Mouse (Mus musculus): Measurements from ENCODE around the gene Zeb2.
"Not testable (repeated sequence)": the region's sequence is repeated elsewhere in the genome, so short reads cannot be mapped to it uniquely, and the experiment has no call there.

The Zeb2 gene

DNA sequence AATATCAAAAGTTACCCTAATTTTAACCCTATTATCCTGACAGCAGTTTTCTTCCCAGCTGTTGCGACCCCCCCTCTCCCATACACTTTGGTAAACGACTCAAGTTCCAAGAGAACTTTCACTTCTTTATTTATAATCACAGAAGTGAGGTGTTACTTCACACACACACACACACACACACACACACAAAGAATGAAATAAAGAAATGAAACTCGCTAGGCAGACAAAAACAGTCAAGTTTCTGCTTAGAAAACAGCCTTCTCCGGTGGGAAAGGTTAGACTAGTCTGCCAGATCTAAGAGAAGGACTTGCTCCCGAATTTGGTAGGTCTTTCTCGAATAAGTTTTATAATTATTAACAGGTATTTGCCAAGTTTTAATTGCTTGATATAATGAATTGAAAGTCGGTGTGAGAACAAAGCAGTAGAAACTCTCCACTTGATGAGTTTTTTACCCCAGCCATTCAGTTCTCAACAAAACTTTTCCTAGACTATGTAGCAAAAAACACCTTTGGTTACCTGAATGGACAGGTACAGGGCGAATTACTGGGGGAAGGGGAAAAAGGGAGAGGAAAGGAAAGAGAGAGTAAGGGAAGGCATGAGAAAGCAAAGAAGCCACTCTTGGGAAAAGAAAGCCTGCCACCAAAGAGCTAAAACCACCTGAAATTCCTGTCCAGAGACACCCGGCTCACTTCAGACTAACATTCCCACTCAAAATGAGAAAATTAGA is 5.0 kb downstream of the Zeb2 start:
- no peak for DNase-seq (ENCODE audit: low read depth, low spot score)

DNA sequence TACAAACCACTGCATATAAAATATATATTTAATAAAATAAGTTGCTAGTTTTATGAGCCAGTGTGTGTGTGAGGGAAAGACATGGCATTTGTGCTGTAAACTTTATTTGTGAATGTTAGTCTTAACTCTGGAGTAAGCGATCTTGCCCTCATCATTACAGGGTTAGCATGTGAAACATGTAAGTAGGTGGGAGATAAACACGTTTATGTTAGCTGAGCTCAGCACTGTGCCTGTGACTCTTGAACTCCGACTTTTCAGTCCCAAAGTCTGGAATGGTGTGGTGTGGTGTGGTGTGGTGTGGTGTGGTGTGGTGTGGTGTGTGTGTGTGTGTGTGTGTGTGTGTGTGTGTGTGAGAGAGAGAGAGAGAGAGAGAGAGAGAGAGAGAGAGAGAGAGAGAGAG is 5.6 kb downstream of the Zeb2 start:
- DNase-seq (ENCODE audit: low read depth, low spot score) = not testable (repeated sequence)

DNA sequence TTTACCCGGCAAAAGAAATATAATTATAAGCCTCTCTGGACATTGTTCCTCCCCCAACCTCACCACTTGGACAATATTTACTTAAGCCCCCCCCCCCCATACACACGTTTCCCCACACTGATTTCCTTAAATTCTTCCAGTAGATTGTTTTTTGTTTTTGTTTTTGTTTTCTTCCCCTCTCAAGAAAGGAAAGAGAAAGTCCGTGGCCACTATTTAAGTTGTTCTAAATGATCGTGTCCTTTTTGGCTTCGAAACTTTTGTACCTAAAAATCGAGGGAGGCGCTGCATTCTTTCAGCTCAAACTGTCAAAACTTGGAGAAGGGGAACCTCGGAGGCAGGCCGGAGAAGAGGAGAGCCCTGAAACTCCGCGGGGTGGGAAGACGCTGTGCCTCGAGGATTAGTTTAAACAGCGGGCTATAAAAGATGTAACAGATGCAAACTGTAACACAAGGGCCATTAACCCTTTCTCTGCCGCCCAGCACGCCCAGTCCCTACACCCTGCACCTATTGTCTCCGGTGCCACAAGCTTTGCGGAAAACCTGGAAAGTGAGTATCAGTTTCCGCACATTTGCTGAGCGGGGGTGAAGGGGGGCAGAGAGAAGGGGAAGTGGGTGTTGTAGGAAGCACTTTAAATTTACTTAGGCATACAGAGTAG is 6.3 kb downstream of the Zeb2 start:
- DNase-seq (ENCODE audit: low read depth, low spot score) = no peak

DNA sequence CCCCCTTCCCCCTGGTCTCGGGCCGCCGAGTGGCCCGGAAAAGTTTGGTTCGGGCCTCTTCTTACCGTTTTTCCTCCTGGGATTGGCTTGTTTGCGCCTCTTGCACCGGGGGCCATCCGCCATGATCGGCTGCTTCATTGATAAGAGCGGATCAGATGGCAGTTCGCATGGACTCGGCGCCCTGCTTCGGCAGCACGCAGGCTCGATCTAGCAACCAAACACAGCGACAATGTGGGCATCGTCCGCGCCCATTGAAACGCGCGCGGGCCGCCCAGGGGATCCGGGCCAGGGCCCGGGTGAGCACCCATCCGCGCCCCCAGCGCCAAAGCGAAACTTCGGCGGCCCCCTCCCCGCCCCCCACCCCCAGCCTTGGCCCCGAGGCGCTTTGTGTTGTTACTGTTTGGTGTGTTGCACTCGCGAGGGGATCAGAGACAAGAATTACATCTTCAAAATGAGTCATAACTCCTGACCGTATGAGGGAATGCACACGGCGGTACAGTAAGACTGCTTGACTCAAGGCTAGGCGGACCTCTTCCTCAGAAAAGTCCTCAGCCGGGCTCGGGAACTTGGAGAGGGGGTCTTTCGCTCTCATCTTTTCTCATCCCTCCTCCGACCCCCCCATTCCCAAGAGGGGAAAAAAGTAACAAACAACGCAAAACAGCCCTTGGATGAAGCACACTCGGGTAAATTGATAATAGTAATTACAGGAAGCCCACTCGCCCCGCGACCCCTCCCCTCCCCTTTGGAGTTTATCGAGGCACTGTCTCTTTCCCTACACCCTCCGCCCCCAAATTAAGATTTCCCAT is 7.0 kb downstream of the Zeb2 start:
- DNase-seq (ENCODE audit: low read depth, low spot score) = no peak

DNA sequence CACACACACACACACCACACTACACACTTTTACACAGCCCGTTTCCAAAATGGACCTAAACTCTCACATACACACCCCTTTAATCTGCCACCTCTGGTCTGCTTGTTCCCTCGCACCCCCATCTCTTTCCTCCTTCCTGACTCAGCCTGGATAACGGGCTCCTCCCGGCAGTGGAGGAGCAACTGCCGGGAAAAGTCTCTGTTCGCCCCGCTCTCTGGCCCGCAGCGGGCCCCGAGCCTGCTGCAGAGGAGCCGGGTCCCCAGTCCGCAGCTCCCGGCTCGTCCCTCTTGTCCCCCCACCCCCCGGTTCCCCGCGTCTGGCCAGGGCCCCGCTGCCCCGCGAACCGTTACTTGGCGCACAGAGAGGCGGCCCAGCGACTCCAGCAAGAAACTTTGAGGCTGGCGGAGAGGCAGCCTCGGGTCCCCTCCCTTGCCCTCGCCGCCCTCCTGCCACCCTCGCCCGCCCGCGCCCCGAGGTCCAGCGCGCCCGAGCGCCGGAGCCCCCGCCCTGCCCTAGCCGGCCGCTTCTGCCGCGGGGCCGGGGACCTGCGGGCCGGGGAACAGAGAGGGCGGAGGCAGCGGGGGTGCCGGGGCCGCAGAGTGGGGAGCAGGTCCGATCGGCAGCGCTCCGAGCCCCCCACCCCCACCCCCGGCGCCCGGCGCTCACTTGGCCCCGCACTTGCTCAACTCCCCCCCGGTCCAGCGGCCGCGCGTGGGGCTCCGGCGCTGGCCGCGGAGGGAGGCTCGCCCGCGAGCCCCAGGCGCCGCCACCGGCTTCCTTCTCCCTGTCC is 7.8 kb downstream of the Zeb2 start:
- DNase-seq (ENCODE audit: low read depth, low spot score) = no peak

DNA sequence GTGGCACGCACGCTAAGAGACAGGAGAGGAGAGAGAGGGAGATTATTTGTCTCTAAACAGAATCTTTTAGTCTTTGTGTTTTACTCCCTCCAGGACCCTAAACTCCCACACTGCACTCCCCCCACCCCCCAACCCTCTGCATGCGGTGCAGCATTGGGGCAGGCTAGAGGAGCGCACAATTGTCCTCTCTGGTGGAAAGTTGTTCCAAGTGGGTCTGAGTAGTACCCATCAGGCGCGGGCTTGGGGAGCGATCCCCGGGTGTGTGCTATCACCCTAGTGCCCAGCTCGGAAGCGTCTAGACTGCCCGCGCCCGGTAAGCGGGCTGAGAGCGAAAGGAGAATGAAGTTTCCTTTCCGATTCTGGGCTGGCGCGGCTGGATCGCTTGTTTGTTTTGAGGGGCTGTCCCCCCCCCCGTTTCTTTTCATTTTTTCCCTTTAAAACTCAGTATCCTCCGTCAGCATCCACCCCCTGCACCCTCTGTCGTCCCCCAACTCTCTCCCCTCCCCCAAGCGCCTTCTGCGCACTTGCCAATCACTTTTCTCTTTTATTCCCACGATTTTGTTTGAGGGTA is 8.6 kb downstream of the Zeb2 start:
- no peak for DNase-seq (ENCODE audit: low read depth, low spot score)

DNA sequence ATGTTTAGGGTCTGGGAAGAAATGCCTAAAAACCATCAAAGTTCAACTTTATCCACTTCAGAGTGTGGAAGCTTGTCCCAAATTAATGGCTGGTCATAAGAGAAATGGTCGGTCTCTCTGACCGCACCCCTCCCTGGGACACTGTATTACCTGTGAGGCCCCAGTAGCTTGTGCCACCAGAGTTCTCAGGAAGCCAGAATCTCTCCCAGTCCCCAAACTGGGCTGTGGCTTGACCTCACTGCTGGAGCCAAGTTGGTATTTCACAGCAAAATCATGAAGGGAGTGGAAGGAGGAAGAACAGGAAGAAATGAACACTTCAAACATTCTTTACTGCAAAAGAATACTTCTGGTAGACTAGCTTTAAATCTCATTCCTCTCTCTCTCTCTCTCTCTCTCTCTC is 9.6 kb downstream of the Zeb2 start:
- no peak for DNase-seq (ENCODE audit: low read depth, low spot score)

DNA sequence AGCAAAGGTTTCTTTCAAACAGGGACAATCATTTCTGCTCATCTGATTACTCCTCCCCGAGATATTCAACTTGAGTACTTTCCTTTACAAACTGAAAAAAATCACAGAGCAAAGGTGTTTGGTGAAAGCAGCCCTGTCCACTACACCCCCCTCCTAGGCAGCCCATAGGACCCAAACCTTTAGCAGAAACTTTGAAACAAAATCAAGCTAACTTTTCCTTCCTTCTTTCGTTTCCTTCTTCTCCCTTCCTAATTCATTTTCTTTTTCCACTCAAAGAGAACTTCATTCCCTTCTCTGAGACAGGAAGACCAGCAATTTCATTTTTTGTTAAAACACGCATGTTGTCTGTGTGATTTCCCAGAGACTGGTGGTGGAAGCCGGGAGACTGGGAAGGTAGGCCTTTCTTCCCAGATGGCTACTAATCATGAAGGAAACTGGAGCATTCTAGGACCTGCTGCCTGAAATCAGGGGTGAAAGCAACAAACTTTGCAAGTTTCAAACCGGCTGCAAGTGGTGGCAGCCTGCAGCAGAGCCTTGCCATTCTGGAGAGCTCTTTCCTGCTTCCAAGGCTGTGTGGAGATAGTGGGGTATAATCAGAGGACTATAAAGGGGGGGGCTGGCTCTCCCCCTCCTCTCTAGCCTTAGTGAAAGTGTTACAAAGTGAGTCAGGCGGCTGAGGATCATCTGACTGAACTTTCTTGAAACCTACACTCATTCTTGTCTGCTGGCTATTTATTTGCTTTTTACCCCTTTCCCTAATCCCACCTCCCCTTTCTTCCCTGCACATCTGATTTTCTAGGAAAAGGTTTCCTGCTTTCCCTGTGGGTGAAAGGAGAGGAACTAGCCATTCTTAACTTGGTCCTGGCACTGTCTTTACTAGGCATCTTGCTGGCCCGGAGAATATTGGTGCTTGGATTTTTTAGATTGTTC is 11.0 kb downstream of the Zeb2 start:
- DNase-seq (ENCODE audit: low read depth, low spot score) = no peak

DNA sequence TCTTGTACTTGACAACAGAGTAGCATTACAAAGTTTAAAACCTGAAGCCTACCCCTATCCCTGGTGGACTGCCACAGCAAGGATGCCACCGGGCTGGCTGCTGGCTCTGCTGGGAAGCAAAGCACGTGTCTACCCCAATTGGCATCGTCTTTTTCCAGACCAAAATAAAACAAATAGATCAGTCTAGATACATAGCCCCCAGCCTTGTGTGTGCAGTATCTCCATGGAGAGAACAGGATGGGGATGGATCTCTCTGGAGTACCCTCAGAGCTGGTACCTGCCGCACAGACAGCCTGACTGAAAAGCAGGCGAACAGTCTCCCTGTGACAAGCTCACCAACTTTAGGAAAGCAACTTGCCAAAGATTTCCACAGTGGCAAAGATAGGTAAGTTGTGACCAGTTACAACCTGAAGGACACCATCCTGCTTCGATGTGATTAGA is 11.9 kb downstream of the Zeb2 start:
- no peak for DNase-seq (ENCODE audit: low read depth, low spot score)

DNA sequence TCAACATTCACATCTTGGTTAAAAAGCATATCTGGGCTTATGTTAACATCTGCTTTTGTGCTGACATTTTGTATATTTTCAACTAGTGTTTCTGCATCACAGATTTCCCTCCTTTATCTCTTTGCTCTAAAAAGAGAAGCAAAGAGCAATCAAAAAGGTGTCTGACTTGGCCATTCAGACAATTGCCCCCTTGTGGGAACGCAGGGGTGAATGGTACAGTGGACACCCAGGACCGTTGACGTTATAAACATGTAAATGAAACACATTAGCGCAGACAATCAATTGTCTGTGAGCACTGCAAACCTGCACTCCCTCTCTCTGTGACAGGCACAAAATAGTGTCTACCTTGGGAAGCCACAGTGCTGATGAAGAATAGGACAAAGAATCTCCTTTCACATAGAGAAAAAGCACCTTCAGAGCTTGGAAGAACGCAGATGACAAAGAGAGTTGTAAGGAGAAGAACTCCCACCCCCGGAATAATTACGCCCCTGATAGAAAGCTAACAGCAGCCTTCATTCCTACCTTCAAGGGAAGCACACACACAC is 12.6 kb downstream of the Zeb2 start:
- no peak for DNase-seq (ENCODE audit: low read depth, low spot score)

DNA sequence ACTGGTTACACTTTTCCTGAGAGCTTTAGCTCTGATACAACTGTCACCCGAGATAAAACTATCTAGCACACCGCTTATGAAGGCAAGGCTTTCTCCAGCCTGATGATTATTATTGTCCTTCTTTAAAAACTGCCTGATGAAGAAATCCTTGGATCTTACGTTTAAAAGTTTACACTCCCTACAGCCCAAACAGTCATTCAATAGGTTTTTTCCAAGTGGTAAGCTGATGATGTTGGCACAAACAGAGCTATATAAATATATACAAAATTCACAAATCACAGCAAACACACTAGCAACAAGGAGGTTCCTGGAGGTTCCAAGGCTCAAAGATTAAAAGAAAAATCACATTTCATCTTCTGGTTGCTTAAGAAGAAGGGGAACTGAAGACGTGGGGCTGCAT is 13.1 kb downstream of the Zeb2 start:
- no peak for DNase-seq (ENCODE audit: low read depth, low spot score)

DNA sequence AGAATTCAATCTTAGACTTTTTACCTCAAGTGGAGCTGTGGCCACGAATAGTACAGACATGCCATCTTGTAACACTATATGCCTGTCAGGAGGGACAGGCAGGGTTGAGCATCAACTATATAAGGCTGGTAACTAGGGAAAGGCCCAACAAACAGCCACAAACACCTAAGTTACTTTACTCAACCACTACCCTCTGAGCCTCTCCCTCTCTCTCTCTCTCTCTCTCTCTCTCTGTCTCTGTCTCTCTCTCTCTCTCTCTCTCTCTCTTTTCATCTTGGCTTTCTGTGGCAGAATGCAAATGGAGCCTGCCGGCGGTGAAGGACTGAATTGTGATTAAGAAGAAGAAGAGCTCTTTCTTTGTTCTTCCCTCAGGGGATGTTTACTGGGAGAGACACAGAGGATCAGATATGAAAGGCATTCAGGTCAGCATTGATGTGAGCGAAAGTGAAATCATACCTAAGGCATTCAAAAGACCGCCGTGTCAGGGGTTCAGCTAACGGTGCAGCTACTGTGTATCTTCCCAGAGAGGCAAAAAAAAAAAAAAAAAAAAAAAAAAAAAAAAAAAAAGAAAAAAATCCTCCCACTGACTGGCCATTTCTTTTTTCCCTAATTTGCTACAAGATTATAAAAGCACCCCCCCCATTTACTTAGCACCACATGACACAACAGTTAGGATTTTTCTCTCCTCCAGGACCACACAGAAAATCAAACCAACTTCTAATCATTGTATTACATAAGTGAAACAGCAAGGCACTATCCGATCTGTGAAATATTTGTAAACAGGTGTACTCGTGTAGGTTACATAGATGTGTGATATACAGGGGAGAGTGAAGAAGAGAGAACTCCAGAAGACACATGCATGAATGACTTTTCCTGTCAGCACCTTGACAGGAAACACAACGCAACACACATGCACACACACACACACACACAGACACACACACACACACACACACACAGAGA is 13.9 kb downstream of the Zeb2 start:
- DNase-seq (ENCODE audit: low read depth, low spot score) = no peak

DNA sequence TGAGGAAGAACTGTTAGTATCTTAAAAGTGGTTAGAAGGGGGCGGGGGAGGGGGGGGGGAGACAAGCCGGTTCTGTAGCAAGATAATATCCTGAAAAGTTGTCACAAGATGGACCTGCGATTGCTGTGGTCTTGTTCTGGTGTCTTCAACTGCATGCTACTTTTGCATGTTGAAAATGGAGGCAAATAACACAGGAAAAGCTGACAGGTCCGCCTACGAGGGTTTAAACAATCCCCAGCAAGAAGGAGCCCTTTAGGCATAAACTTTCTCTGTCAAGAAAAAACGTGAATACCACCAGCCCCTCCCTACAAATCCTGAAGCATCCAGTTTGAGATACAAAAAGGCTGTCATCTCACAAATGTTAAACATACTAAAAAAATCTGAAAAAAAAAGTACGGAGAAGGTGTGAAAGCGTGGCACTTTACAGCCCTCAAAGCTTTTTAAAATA is 15.0 kb downstream of the Zeb2 start:
- no peak for DNase-seq (ENCODE audit: low read depth, low spot score)

DNA sequence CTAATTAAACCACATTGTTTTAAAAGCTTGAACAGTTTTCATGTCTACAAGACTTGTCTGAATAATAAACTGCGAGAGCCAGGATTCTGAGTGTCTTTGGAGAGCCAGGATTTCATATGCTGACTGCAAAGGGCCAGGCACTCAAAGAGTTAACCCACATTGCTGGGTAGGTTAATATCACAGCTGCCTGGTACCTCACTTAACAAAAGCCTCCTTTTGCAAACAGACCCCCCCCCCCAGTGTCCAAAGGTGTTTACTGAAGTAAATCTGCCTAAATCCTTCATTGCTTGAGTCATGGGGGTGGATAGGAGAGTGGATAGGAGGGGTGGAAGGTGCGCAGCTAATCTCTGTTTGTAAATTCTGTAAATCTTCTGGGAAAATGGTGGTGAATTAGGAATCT is 15.6 kb downstream of the Zeb2 start:
- DNase-seq (ENCODE audit: low read depth, low spot score) = no peak

DNA sequence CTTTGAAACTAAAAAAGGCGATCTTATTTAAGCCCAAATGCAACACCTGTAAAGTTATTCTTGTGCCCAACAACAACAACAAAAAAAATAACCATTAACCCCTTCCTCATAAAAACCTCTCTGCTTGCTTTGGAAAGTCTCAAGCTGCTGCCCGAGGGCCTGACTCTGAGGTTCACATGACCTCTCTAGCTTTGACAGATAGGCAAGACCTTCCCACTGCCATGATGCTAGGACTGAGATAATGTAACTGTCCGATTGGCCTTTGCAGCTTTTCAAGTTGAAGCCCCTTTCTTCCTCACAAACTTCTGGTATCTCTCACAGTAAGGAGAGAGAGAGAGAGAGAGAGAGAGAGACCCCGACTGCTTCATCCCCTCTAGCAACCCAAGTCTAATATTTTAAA is 16.2 kb downstream of the Zeb2 start:
- no peak for DNase-seq (ENCODE audit: low read depth, low spot score)

DNA sequence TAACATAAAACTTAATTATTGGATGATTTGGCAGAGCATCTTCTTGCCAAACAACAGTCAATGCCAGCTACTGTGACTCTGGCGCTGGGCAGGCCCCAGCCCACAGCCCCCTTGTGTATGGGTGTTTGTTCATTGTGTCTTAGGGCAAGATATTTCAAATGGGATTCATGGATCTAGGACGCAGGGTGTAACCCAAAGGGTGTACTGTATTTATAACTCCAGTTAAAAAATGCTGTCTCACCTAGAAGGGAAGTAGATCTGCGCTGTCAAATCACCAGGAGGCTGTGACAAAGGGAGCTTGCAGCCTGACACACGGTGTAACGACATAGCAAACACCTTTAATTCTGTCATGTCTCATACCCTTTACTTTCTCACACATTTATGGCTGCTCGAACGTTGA is 16.6 kb downstream of the Zeb2 start:
- DNase-seq (ENCODE audit: low read depth, low spot score) = no peak

DNA sequence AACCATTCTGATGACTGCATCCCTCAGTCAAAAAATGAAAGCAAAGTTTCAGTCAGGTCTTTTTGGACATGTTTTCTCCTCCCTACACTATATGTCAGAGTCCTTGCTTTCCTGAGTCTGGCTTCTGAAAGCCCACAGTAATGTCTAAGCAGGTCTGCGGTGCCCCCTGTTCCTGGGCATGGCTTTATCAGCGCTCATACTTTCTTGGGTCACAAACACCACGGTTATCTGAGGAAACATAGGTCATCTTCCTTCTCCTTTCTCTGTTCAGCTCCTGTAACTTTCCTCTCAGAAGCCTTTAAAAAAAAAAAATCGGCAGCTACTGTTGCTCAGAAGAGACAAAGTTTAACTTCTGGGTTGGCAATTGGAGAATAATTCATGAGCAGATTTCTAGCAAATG is 17.2 kb downstream of the Zeb2 start:
- no peak for DNase-seq (ENCODE audit: low read depth, low spot score)

DNA sequence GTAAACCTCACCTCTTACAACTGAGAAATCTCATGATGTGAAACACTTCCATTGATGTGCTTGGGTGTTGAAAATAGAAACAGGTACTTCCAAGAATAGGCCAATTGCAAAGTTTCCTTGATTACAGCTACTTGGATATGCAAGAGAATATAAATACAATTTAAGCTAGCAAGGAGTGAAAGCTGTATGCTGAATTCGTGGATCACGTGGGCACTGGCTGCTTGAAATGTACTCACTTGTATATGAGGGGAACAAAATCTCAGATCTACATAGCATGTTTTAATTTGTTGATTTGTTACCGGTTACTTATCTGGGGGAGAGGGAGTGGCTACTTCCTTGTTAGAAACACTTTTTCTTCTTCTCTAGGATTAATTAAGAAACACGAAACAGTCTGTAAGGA is 18.1 kb downstream of the Zeb2 start:
- no peak for DNase-seq (ENCODE audit: low read depth, low spot score)

DNA sequence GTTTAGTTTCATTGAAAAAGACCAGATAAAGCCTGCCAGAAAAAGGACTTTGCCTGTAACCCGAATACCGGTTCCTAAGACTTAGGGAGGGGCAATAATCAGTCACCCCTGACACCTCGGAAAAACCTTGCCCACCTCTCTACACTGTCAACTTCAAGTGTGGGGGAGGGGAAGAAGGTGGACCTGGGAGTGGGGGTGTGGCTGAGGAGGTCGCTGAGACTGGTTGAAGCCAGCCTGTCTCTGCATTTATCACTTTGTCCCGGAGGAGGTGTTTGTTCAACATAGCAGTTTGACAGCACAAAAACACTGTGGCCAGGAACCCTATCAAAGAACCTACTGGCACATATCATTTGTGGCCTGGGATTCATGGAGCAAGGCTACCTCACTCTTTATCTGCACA is 19.2 kb downstream of the Zeb2 start:
- no peak for DNase-seq (ENCODE audit: low read depth, low spot score)
